Mouse (Mus musculus) cerebellum, adult 2 months (tissue): ENCODE measurements around the gene Cdkn2a.

ENCODE experiments used
- CTCF ChIP-seq: fragments of 200-500 bp; IDR thresholded peaks from 2 replicates; pipeline ENCODE4 v1.5.1; 2011; ENCODE audit warnings: low read depth, mild to moderate bottlenecking, control low read depth, low read length, moderate library complexity, borderline replicate concordance; ENCODE audit not compliant: insufficient read depth
- POLR2A ChIP-seq: fragments of 200-500 bp; IDR thresholded peaks from 2 replicates; pipeline ENCODE4 v1.6.1; 2011; ENCODE audit warnings: low read length, control low read depth, borderline replicate concordance; ENCODE audit not compliant: insufficient read depth

- TF ChIP-seq CTCF (no peak), POLR2A (no peak)
Observed at GRCm38 (mm10) chr4:89282661-89283060, 11.8 kb downstream of the Cdkn2a start.
